Mouse (Mus musculus): Measurements from ENCODE around the gene Gm28230.

Gene Gm28230

DNA sequence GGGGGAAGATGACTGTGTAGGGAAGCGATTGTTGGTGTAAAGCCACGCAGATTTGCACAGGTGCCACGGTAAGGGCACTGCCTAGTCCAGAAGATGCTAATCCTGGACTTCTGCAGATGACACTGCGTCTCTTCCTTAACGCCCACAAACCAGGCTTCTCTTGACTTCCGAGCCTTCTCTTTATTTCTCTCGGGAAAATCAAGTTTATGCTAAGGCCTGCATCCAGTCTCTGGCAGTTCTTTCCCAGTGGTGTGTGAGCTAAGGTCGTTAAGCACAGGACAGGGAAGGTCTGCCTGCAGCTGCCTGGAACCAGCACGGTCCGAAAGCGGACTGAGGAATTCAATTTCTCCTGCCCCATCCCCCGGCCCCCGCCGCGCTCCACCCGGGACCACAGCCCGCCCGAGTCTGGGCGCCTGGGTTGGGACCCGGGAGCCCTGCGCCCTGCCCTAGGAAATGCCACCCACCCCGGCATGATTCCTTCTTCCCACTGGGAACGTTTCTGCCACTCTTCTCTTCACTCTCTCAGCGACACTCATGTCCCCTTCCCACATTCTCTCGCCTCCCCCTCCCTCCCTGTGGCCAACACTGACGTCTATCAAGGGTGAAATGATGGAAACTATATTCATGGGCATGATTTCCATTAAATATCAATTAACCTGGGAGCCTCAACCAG is 22.7 kb upstream of the Gm28230 start:
- DNase-seq (ENCODE audit: low read depth, low spot score): no peak

DNA sequence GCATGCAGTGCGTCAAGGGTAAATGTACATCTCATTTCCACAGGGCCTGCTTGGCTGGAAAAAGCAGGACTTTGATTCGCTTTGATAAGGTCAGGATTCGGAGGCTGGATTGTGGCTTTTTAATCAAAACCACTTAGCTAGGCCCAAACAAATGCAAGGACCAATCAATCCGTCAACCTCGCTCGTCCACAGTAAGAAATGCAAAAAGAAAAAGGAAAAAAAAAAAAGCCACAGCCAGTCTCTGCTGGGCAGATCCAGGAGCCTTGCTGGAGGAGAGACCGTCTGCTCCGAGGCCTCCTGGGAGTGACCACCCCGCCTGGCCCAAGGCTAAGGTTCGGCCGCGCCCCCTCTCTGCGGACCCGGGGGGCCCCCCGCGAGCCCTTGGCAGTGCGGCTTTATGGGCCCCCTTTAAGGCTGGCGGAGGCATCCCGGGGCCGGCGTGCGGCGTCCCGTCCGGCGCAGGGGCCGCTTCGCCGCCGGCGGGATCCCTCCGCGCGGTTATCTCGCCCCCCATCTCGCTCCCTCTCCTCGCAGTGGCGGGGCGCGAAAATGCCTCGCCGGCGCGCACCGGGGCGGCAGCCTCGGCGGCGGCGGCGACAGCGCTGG is 22.0 kb upstream of the Gm28230 start, which contains the start of gene Hoxd8:
Gene Hoxd8, plus strand, starts transcription at position 223 of the 606 bp plus-strand sequence.
- DNase-seq (ENCODE audit: low read depth, low spot score): peak; percentile 82

DNA sequence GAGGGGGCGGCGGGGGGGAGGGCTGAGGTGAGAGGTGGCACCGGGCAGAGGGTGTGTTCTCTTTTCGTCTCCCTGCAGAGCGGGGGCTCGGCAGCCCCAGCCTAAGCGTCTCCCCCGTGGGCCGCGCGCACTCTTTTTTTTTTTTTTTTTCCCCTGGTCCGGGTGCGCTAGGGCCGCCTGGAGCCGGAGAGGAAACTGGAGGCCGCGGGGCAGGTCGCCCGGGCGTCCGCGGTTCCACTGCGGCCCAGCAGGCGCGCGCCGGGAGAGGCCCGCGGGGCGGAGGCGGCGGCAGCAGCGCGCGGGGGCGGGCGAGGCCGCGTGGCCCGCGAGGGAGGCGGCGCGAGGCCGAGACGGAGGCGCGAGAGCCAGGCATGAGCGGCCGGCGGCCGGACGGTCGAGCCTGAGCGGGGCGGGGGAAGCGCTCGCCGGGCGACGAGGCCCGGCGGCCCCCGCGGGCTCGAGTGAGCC is 21.5 kb upstream of the Gm28230 start:
- no peak for DNase-seq (ENCODE audit: low read depth, low spot score)

DNA sequence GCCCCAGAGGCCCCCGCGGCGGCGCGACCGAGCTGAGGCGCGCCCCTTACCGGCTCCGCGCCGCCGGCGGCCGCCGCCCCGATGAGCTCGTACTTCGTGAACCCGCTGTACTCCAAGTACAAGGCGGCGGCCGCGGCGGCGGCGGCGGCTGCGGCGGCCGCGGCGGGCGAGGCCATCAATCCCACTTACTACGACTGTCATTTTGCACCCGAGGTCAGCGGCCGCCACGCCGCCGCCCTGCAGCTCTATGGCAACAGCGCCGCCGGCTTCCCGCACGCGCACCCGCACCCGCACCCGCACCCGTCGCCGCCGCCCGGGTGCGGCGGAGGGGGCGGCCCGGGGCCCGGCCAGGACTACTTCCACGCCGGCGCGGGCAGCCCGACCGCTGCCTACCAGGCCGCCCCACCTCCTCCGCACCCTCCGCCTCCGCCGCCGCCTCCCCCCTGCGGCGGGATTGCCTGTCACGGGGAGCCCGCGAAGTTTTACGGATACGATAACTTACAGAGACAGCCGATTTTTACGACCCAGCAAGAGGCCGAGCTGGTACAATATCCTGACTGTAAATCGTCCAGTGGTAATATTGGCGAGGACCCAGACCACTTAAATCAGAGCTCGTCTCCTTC is 20.9 kb upstream of the Gm28230 start:
- no peak for DNase-seq (ENCODE audit: low read depth, low spot score)

DNA sequence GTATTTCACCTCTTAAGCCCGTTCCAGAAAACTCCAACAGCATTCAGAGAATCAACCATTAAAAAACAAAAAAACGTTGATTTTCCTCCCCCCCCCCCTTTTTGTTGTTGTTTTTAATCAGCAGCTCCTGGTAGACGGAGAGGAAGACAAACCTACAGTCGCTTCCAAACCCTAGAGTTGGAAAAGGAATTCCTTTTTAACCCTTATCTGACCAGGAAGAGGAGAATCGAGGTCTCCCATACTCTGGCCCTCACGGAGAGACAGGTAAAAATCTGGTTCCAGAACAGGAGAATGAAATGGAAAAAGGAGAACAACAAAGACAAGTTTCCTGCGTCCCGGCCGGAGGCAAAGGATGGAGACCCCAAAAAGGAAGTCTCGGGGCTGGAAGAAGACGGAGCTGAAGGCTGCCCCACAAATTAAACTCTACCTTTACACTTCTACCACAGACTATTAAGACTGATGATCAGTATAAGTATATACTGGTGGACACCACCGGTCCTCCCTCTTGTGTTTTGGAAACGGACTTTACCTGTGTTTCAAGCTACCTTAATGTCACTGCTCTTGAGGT is 20.1 kb upstream of the Gm28230 start:
- no peak for DNase-seq (ENCODE audit: low read depth, low spot score)

DNA sequence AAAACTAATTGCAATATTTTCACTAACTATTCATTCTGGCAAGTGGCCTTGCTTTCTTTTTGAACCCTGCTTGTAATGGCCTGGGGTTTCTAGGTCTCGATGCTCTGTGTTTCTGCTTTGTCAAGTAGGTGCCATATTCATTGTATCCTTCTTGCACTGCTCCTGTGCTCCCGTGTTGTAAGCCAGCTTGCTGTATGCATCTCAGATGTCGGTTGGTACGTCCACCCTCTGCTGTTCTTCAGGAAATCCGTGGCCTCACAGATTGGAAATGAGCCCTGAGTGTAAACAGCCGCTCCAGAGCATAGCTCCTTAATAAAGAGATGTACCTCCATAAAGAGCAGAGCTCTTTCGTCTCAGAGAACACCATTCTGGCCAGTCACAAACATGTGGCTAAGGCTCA is 18.9 kb upstream of the Gm28230 start:
- DNase-seq (ENCODE audit: low read depth, low spot score): no peak

DNA sequence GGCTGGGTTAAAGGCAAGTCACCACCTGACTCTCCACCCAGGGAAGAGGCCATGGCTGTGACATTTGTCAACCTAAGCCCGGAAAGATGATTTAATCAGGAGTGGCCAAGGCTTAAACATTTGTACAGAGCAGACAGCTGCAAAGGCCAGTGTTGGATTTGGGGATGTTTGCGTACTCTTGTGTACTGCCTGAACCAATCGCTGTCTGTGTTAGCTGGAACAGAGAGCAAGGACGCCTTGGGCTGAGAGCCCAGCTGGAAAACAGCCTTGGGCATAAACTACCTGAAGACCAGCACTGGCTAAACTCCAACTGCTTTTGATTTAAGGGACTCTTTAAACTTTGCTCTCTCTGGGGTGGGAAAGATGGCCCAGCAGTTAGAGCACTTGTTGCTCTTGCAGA is 17.9 kb upstream of the Gm28230 start:
- DNase-seq (ENCODE audit: low read depth, low spot score): no peak

DNA sequence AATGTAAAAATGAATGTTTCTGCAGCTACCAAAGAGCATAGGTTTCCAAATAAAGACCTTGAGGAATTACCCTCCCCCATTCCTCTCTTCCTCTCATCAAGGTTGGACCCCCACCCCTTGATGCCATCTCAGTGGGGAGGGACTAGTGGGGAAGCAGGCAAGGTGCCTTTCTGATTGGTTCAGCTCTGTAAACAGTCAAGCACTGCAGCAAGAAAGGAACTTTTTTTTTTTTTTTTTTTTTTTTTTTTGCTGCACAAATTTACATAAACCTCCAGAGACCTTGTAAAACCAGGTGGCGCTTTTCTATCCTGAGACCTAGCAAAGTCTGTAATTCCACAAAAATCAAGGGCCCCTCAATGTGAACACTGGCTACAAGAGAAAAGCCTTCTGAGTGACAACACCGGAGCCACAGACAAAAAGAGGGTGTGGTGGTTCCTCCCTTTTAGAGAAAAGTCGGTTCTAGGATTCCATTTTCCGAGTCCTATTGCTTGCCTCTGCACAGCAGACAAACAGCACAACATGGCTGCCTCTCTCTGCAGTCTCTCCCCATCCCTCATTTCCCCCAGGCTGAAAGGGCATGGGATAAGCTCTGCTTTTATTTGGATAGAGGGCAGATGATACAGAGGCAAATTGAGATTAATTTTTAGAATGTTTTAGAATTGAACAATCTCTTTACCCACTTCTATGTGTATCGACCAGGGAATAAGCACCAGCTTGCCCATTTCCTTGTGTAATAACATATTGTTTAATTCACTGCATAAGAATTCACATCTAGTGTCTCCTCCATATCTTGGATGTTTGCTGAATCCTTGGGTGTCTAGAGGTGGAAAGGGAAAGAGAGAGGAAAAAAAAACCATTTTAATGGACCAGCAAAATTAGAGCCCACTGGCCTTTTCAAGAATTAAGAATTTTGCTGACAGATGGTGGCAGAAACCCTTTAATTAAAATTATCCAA is 16.8 kb upstream of the Gm28230 start:
- DNase-seq (ENCODE audit: low read depth, low spot score): no peak

DNA sequence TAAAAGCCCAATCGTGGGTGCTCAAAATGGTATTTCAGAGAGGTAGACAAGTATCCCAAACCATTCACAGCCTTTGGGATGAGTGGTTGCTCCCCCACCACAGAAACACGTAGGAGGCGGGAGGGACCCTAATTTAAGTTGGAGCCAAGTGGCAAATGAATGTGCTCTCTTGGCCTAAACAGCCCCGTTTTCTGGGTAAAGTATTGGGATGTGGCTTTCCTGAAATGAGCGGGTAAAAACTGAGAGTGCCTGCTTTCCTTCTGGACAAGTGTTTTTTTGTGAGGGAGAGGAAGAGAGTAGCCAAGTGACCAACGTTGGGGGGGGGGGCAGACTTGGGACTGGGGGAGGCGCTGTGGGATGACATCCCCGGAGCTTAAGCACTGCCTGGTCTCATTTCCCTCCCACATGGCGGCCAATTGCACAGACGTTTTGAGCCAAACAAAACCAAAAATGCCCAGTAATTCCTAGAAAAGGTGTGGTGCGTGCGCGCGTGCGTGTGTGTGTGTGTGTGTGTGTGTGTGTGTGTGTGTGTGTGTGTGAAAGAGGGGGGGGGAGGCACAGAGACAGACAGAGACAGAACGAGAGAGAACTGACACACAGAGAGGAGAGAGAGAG is 15.5 kb upstream of the Gm28230 start:
- DNase-seq (ENCODE audit: low read depth, low spot score): no peak

DNA sequence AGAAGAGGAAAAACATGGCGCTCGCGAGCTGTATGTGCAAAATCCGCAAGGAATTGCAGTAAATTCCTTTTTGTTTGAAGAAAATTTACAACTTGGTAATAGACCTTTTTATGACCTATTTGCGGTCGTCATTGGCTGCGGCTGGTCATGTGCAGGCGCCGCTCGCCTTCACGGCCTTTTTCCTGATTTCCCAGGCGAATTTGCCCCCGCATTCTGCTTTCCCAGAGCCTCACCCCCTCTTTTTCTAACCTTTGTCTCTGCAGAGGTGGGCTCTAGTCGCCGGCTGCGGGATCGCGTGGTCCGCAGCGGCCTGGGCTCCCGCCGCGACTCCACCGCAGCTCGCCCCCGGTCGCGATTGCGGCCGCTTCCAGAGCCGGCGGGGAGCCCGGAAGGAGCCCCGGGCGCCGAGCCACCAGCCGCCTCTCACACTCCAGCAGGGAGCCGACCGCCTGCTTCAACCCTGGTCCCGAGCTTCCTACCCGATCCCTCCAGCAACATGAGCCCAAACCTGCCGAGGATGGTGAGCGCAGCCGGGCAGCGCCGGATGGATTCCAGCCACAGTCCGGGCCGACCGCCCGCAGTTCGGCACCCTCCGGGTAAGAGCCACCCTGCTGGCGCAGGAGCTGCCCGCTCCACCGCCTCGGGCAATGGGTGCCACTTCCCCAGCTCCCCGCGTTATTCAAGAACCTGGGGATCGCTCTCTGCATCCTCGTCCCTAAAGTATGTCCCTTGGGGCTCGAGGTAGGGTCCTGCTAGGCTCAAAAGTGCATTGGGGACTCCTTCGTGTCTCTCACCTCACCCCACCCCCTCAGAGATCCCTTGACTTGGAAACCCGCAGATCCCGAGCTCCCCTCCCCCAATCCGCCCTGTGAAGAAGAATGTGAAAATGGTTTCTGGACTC is 14.6 kb upstream of the Gm28230 start, which contains the start of the genes Hoxd3 and Hoxd4:
Gene Hoxd3, plus strand, starts transcription at position 207 of the 901 bp plus-strand sequence.
Gene Hoxd4, plus strand, starts transcription at position 209 of the 901 bp plus-strand sequence.
- peak; percentile 83 for DNase-seq (ENCODE audit: low read depth, low spot score)

DNA sequence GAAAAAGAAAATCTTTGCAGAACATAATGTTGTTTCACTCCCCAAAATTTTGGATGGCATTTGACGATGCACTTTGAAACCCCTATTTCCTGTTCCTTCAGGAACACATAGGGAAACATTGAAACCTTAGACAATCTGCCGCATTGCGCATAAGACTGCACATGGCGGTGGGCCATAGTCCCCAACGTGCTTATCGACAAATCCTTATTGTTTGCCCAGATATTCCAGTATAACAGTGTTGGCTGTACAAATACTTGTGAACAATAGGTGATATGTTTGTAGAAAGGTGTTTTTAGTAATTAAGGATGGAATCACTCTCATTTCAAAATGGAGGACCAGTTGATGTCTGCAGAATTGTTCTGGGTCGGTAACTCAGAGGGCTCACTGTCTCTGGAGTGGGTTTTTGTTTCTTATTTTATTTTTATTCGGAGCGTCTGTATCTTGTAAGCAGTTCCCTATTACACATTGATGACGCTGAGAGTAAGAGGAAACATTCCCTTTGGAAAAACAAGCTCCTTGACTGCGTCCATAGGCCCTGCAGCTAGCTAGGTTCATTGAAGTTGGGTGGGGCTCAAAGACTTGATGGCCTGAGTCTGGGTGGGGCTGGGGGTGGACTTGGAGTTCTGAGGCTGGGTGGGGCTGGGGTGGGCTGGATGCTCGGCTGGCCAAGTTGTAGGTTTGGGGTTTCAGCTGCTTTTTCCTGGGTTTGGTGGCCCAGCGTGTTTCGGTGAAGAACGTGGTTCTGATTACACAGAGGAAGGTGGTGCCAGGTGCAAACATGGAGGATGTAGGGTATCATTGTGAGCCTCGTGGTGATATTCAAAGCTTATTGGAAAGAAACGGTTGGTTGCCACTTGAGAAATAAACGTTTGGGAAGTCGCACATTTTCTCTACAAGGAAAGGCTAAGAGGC is 13.0 kb upstream of the Gm28230 start:
- no peak for DNase-seq (ENCODE audit: low read depth, low spot score)

DNA sequence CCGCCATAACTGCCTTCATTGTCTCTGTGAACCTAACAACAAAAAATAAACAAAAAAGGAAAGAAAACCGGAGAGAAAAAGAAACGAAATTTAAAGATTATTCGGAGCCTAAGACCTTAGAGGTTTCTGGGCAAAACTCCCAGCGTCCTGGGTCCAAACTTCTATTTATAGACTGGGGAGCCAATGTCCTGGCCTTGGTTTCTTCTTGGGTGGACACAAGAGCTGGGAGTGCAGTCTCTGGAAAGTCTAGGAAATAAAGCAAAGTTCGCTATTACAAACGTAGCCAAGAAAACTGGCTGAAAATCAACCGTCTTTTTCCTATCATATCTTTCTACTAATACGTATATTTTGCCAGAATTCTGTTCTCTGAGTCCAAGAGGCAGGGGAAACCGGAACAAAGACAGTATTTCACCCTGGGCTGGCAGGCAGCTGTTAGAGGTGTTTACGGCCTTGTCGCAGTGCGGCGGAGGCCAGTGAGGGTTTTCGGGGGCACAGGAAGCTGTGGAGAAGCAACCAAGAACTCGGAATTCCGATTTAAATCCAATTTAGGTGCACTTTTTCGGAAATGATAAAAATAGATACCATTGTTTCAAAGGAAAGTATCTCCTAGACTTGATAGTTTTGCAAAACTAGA is 12.3 kb upstream of the Gm28230 start:
- no peak for DNase-seq (ENCODE audit: low read depth, low spot score)

DNA sequence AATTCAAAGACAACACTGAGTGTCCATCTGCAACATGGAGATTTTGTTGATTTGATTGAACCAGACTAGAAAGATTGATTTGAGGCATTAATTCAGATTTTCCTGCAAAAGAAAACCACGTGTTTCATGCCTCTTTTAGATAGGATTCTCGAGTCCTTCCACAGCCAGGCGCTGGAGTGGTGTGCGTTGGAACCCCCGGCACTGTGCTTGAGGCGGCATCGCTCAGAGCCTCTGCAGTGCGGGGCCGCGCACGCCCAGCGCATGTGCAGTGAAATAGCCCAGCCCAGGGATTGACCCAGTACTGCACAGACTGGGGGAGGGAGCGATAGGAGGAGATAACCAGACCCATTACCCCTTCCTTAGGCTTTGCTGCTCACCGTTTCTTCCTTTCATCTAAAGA is 11.6 kb upstream of the Gm28230 start:
- no peak for DNase-seq (ENCODE audit: low read depth, low spot score)

DNA sequence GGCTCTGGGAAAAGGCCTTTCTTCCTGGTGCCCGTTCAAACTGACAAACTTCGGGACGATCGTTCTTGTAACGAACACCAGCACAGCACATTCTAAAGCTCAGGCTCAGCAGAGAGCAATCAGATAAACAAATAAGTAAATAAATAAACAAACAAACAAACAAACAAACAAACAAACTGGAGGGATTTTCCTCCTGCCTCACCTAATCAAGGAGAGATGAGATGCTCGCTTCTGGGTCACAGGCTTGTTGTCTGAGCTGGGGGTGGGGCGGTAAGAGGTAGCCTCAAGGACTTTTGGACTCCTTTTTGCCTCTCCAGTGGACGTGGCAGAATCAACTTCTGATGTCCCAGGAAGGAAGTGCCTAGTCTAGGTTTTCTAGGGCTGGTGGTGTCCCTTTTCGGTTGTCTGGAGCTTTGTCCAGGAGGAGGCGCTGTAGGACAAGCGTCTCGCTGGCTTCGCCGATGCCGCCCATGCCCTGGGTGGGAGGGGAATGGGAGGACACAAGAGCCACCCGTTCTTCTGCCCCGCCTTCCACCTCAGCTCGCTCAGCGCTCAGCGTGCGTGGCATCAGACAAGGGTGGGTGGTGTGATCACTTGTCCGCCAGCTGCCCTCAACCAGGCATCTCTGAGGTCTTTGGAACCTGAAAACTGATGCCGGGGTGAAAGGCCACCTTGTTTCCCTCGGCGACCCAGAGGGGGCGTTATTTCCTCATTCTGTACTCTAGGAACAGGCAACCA is 10.9 kb upstream of the Gm28230 start:
- DNase-seq (ENCODE audit: low read depth, low spot score): peak; percentile 94

DNA sequence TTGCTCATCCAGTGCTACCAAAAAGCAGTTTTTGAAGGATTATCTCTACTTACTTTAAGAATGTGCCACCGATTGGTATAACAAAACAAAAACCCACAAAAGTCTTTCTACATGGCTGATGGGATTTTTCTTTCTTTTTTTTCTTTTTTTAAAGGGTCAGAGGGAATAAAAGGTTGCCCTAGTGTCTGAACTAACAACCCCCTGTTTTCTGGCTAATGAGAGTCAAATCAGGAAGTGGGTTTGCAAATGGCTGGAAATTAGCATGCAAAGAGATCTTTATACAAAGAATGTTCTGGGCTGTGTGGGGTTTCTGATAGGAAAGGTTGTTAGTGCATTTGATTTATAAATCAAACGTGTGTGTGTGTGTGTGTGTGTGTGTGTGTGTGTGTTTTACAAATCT is 6.1 kb upstream of the Gm28230 start:
- no peak for DNase-seq (ENCODE audit: low read depth, low spot score)

DNA sequence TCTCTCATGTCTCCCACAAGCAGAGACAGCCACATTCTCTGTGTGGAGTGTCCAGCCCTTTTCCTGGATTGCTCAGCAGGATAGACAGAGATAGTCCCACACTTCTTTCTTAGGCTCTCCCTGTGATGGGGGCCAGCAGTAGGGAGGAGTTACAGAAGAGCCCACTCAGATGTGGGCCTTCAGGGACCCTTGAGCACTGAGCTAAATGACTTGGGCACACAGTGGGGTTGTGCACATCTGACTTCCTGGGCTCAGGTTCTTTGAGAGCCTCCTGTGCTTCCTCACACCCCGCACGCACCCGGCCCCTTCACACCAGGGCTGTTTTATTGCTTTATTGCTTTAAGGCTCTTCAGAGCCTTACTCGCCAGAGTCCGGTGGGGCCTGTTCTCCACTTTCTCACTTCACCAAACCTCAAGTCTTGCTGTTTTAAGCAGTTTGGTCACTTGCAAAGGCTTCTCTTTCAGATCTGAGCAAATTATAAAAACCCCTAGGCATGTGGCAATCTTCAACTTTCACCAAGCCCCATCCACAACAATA is 5.5 kb upstream of the Gm28230 start:
- DNase-seq (ENCODE audit: low read depth, low spot score): no peak

DNA sequence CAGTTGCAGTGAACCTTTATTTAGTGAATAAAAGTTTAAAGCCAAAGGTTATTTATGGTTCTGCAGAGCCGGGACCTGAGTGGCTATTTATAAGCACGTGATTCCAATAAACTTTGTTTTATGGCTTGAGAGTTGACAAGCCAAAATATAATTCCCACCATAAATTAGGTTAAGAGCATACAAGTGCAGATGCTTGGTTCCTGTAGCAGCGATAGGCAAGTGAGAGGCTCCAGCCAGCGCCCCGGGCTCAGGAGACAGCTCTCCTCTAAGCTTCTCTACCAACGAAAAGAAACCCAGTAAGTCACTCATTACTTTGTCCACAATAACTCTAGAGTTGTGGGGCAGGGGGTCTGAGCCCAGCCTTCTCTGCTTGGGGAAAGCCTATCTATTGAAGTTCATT is 4.6 kb upstream of the Gm28230 start:
- no peak for DNase-seq (ENCODE audit: low read depth, low spot score)
